Mouse (Mus musculus) effector memory CD4-positive, alpha-beta T cell, adult 7 months (primary cell): ENCODE results near the gene Tgfbr3l. TPM values are rescaled to one million over a fixed set of nuclear protein-coding genes. Genes with fewer than 3 reads are reported as not detected.

Source experiments
- polyA plus RNA-seq: library from polyadenylated mRNA; unstranded; fragments of 100-300 nt; shearing (Covaris generic); gene quantifications from one replicate; pipeline ENCODE4 v1.2.1, GENCODE M21; 2017

Gene Tgfbr3l
- polyA plus RNA-seq = 1.1 TPM

DNA sequence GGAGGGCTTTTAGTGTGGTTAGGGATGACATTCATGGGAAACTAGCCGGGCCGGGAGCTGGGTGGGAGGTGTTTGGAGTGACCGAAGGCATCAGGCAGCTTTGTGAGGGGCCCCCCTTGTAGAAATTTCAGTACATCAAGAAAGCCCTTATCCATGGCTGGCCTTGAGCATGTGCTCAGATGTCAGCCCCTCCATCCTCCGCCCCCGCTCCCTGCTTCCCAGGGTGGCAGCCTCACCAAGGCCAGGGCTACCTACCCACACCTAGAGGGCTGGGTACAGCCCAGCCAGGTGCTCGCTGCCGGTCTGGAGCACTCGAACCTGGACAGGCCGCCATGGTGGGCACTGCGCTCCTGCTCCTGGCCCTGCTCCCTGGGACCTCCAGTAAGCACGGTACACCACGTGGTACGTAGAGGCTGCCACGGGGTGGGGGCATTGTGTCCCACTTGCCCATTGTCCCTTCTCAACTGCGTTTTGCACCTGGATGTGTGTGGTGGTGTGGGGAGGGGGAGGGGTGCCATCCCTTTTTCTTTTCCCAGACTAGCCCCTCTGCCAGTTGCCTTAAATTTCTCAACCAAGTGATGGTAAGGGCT lies at the start of gene Tgfbr3l:
TSS of gene Tgfbr3l (plus strand) at position 264 of the 590 bp plus-strand sequence.

DNA sequence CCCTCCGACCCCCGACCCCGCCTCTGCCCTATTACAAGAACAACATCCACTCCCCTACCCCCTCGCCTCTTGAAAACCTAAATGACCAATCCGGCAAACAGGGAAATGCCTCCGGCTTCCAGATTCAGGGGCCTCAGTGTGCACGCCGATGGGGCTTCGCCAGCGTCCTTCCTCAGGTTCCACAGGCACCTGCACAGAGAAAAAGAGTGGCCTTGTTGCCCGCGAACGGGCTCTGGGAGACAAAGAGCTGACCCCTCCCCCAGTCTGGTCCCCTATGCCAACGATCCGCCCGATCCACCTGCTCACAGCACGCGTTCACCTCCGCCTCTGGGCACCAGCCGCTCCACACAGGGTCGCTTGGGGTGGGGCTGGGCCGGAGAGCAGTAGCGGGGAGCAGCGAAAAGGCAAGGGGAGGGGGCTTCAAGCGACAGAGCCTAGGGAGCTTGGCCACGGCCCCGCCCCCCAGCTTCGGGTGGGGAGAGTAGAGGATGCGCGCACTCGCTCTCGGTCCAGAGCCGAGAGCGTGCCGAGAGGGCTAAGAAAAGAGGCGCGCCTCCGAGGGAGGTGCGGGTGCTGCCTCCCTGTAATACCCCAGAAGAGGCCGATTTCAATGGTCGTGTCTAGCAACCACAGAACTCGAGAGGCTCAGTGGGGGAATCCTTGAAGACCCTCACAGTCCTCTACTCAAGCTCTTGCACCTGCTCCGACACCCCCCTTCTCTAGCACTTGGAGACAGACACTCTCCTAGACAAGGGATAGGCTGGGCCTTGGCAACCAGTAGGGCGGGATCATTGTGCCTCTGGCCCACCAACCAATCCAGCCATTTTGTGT lies 31.0 kb upstream of the Tgfbr3l start, which contains the start of gene Prr36:
TSS of gene Prr36 (minus strand) at position 669 of the 831 bp plus-strand sequence.

DNA sequence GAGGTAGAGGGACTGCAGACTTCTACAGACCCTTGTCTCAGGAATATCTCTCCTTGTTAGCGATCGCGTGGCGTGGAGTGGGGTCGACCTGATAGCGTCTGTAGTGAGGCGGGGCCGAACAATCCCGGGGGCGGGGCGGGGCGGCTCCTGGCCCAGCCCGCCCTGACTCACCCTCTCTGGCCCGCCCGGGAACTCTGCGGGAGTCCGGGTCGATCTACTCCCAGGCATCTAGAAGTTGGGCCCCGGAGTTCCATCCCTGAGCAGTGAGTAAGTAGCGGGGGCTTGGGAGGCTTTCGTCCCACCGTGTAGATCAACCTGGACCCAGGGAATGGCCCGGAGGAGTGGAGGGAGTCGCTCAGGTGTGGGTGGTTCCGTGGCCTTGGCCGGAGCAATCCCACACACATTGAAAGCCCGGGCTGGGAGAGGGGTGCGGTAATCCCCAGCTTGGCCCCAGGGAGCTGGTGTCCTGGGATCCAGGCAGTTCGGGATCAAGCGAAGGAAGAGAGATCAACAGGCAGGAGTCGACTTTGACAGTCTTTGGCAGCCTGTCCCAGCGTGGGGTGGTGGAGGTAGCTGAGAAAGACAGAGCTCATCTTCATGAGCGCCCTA lies 21.2 kb upstream of the Tgfbr3l start, which contains the start of gene Lrrc8e:
TSS of gene Lrrc8e (plus strand) at position 89 of the 609 bp plus-strand sequence.

DNA sequence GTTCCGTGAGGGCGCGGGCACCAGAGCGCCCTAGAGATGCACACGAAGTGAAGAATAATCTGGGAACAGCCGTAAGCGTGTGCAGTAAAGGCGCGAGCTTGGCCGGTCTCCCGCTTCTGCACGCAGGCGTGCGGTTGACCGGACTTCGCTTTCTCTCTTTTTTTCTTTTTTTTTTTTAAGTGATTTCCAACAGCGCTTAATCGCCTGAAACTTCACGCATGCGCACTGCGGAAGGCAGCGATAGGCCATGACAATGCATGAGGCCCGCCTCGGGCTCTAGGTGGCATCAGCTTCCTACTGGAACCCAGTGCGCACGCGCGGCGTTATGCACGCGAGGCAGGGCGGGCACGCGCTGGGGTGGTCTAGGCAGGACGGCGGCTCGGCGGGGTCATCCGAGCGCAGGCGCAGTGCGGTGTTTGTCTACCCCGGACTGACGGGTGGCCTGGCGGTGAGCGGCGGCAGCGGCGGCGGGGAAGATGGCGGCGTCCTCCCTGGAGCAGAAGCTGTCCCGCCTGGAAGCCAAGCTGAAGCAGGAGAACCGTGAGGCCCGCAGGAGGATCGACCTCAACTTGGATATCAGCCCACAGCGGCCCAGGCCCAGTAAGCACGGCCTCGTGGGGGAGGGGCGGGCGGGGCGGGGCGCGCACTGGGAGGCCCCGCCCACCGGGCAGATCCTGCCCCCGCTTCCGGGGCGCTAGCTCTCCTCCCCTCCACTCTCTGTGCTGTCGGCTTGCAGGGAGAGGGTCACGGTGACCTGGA lies 9.4 kb upstream of the Tgfbr3l start, which contains the start of the genes Map2k7 and Gm49320:
TSS of gene Map2k7 (plus strand) at position 307 of the 759 bp plus-strand sequence.
TSS of gene Gm49320 (plus strand) at position 432 of the 759 bp plus-strand sequence.

GRCm38 (mm10) chr8:4252934-4253841 lies 5.2 kb downstream of the Tgfbr3l start, which contains the start of gene Snapc2:
Gene Snapc2, plus strand, starts transcription at chr8:4253080.

DNA sequence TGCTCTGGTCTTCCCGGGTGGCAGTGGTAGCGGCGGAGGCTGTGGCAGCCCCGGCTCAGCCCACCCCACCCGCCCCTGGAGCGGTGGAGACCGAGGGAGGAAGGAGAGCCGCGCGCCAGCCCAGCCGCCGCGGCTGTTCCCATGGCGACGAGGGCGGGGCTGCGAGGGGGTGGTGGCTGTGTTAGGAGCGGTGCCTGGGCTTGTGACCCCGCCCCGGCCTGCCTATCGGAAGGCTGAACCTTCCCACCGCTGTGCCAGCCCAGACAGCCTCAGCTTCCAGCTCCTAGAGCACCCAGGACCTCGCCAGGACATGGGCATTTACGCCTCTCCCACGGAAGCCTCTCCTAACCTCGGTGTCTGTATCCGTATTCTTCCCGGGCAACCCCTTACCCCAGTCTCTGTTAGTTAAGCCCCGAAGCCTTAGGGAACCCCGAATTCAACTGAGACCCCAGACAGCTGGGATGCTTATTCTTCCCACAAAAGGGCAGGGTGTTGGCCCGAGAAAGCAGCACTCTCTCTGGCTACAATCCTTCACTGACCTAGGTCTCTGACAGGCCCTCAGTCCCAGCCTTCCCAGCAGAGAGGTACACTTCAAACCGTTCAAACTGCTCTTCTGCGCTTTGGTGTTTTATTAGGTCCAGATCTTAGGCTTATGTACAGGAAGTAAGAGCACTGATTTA lies 11.3 kb downstream of the Tgfbr3l start, which contains the start of gene Ctxn1:
TSS of gene Ctxn1 (minus strand) at position 150 of the 680 bp plus-strand sequence.

DNA sequence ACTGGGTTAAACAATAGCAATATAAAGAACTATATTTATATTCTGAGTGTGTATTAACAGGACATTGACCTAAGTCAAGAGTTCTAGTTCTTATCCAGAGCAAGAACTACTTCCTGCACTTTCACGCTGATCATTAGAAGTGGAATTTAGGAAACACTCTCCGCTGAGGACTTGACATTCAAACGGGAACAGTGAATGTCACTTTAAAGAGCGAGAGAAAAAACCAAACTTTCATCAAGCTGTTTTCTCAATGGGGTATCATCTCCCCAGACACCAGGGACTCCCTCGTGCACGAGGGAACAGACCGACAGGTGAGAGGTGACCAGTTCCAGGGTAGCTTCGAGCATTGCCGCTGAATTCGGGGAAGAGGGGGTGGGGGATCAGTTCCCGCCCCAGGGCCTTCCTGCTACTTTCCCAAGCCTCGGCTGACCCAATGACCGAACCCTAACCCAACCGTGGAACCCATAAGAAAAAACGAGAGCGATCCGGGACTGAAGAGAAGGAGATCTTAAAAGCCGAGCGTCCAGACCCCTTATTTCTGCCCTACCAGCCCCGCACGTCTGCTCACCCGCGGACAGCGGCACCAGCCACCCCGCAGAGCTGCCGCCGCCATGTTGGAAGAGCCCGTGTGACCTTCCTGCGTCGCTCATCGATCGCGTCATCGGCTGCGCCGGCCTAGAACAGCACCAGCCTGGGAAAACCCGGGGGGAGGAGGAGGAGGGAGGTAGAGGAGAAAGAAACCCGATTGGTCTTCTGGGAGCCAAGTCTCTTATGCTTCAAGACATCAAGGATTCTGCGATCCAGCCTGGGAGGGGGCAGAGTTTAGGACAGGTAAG lies 27.5 kb downstream of the Tgfbr3l start, which contains the start of gene Timm44:
TSS of gene Timm44 (minus strand) at position 639 of the 836 bp plus-strand sequence.

Other genes with a start within 250 kb of the Tgfbr3l start
- 0.38 TPM for gene Cd209f, start 142.4 kb upstream of the Tgfbr3l start, polyA plus RNA-seq
- 0.87 TPM for gene Cd209g, start 114.1 kb upstream of the Tgfbr3l start, polyA plus RNA-seq
- gene Evi5l, start 81.6 kb upstream of the Tgfbr3l start, polyA plus RNA-seq = 10.3 TPM
- 0.12 TPM for gene Prr36, start 30.8 kb upstream of the Tgfbr3l start, polyA plus RNA-seq
- 0.26 TPM for gene Lrrc8e, start 21.4 kb upstream of the Tgfbr3l start, polyA plus RNA-seq
- 80.1 TPM for gene Map2k7, start 9.5 kb upstream of the Tgfbr3l start, polyA plus RNA-seq
- gene Gm49320, start 9.3 kb upstream of the Tgfbr3l start, polyA plus RNA-seq = 0.35 TPM
- 13.9 TPM for gene Snapc2, start 4.9 kb downstream of the Tgfbr3l start, polyA plus RNA-seq
- 0.95 TPM for gene Ctxn1, start 11.1 kb downstream of the Tgfbr3l start, polyA plus RNA-seq
- 49.1 TPM for gene Timm44, start 27.7 kb downstream of the Tgfbr3l start, polyA plus RNA-seq
- gene Ccl25, start 77.0 kb downstream of the Tgfbr3l start, polyA plus RNA-seq = 4.7 TPM
- gene Elavl1, start 77.2 kb downstream of the Tgfbr3l start, polyA plus RNA-seq = 211 TPM
- gene Cers4, start 244.8 kb downstream of the Tgfbr3l start, polyA plus RNA-seq = 46.0 TPM